8 mouse cellular contexts compared by ENCODE assay signal in genomic region chr3:137918172-137918931, GRCm38 (mm10). TPM values are rescaled to one million over a fixed set of nuclear protein-coding genes. Genes with fewer than 3 reads are reported as not detected.
DNase-seq lines count a peak whose midpoint lies in the region; ATAC-seq and TF ChIP-seq lines count a peak whose summit lies in the region.

Lamtor3 (plus strand) TSS chr3:137918506.

- intact Hi-C loops in heart, postnatal 25 days (cut with DNase I) = loop anchor here (2.0 kb wide), 2 partner anchors 52 to 226 kb away; partner anchors contain the start of genes Dnajb14 and Mttp

- H3K27me3 ChIP-seq in forebrain, embryonic 15.5 days = no peaks in the 10 kb centered on the region

- H3K4me1 ChIP-seq in forebrain, embryonic 15.5 days = peaks cover 24% of the 10 kb centered on the region
- peaks cover 5% of the 10 kb centered on the region; the same call in 1 of the 2 replicates for H3K4me1 ChIP-seq in lung, adult 2 months (ENCODE audit: control insufficient read depth, insufficient read depth, low read length)

- peak; percentile 87 for DNase-seq in ES-CJ7 (ENCODE audit: low read depth, low spot score)
- DNase-seq in cerebellum, adult 11 months = peak; percentile 84
- peak; percentile 72 for DNase-seq in heart, postnatal 25 days (ENCODE audit: low spot score)
- DNase-seq in layer of hippocampus, adult 18-20 months (ENCODE audit: low spot score in 2 of 2) = peak; percentile 85 to 92
- DNase-seq in lung, adult 2 months = peak; percentile 79
- DNase-seq in thymus, adult 18-20 months = peak; percentile 77 to 85

- H3K36me3 ChIP-seq in forebrain, embryonic 15.5 days = peaks cover 15% of the 10 kb centered on the region; the same call in 1 of the 2 replicates

- H3K4me2 ChIP-seq in forebrain, embryonic 15.5 days (replicated peaks) = peak within 1 kb of the TSS; percentile 77

- H3K9ac ChIP-seq in forebrain, embryonic 15.5 days (replicated peaks) = peak within 1 kb of the TSS; percentile 85

- 1% methylated on average over 47 of the region's 47 CpGs for WGBS in forebrain, embryonic 15.5 days
- under 1% methylated on average over 47 of the region's 47 CpGs for WGBS in lung, adult 2 months

- peak; percentile 96 for ATAC-seq in forebrain, embryonic 15.5 days (replicated peaks)
- peak; percentile 95 for ATAC-seq in neutrophil, adult 5-6 weeks (ENCODE audit: extremely low read depth, insufficient number of reproducible peaks, low FRiP score, poor library complexity, severe bottlenecking)

- H3K4me3 ChIP-seq in forebrain, embryonic 15.5 days = peak within 1 kb of the TSS; percentile 99
- peak within 1 kb of the TSS; percentile 86 for H3K4me3 ChIP-seq in lung, adult 2 months (replicated peaks; ENCODE audit: extremely low read depth, low read depth, low read length)

- TF ChIP-seq CTCF in lung, adult 2 months (IDR thresholded peaks at IDR 0.05; ENCODE audit: insufficient read depth, low read length) = no peak

- peak within 1 kb of the TSS; percentile 88 for H3K27ac ChIP-seq in forebrain, embryonic 15.5 days (replicated peaks)

- no peak; the same call in 1 of the 2 replicates for TF ChIP-seq POLR2A in lung, adult 2 months (IDR thresholded peaks at IDR 0.05; ENCODE audit: borderline replicate concordance, extremely low read depth, low read depth, low read length)

- no peaks in the 10 kb centered on the region for H3K9me3 ChIP-seq in forebrain, embryonic 15.5 days

RNA-seq across cellular contexts. Expression of gene Lamtor3, which starts in this region (rescaled TPM):
- 136 and 138 TPM in 2 replicates for polyA plus RNA-seq in forebrain, embryonic 15.5 days (2015; fragmentation: Nextera tagmentation; extraction: Ambion mirVana)
- total RNA-seq in heart, postnatal 25 days (2021) = 10 to 100 TPM; 92.8 to 96.6 TPM
- 10 to 100 TPM; 63.4 to 66.4 TPM for total RNA-seq in layer of hippocampus, adult 18-20 months (2021)
- polyA plus RNA-seq in lung, adult 2 months (2012; rRNA removed) = 19.6 and 31.7 TPM in 2 replicates
- 89.6 and 100 TPM in 2 replicates for total RNA-seq in neutrophil, adult 5-6 weeks (2017)

Comparison
In these comparisons a context has a peak if more than half of its experiments do, and no peak if none do; other contexts are left out.
1. Peak in every context shown above with its lines: DNase-seq, ATAC-seq, H3K4me3 ChIP-seq and H3K27ac ChIP-seq.